Mouse (Mus musculus) T-helper 2 cell (primary cell): ENCODE results near the gene Lcmt1.

Experiments
- in situ Hi-C: fragments of 300-600 bp; cut with MboI, MseI; formaldehyde crosslinking; loops from one replicate; pipeline ENCODE4 v1.15.1; 2025; ENCODE audit warnings: high pct_unique_total_duplicates

Gene Lcmt1

GRCm38 (mm10) chr7:123369759-123370481 lies at the start of gene Lcmt1, which contains the start of gene Arhgap17:
Gene Lcmt1 (plus strand): TSS chr7:123369784.
Gene Arhgap17 (minus strand): TSS chr7:123369915.
- in situ Hi-C loops, result loop anchor here (10.0 kb wide), 1 partner anchor 1295 kb away; no protein-coding TSS in a partner anchor

- in situ Hi-C loops, result no loop called here
Measured at GRCm38 (mm10) chr7:123322452-123323121, 47.0 kb upstream of the Lcmt1 start.

- in situ Hi-C loops, result no loop called here
Measured at GRCm38 (mm10) chr7:123323388-123323787, 46.2 kb upstream of the Lcmt1 start.

GRCm38 (mm10) chr7:123324105-123324504 lies 45.5 kb upstream of the Lcmt1 start:
- in situ Hi-C loops, result no loop called here

- in situ Hi-C loops, result no loop called here
Measured at GRCm38 (mm10) chr7:123326062-123326461, 43.5 kb upstream of the Lcmt1 start.

GRCm38 (mm10) chr7:123326901-123327300 lies 42.7 kb upstream of the Lcmt1 start:
- in situ Hi-C loops, result no loop called here

GRCm38 (mm10) chr7:123327909-123328308 lies 41.7 kb upstream of the Lcmt1 start:
- in situ Hi-C loops, result no loop called here

- in situ Hi-C loops, result no loop called here
Measured at GRCm38 (mm10) chr7:123330506-123330905, 39.1 kb upstream of the Lcmt1 start.

GRCm38 (mm10) chr7:123336322-123336721 lies 33.3 kb upstream of the Lcmt1 start:
- in situ Hi-C loops, result no loop called here

- in situ Hi-C loops, result no loop called here
Measured at GRCm38 (mm10) chr7:123338351-123338750, 31.2 kb upstream of the Lcmt1 start.

GRCm38 (mm10) chr7:123341896-123342295 lies 27.7 kb upstream of the Lcmt1 start:
- in situ Hi-C loops, result no loop called here

- in situ Hi-C loops, result no loop called here
Measured at GRCm38 (mm10) chr7:123344079-123344780, 25.4 kb upstream of the Lcmt1 start.

- in situ Hi-C loops, result no loop called here
Measured at GRCm38 (mm10) chr7:123345041-123345544, 24.5 kb upstream of the Lcmt1 start.

- in situ Hi-C loops, result no loop called here
Measured at GRCm38 (mm10) chr7:123346631-123347290, 22.8 kb upstream of the Lcmt1 start.

GRCm38 (mm10) chr7:123349813-123350212 lies 19.8 kb upstream of the Lcmt1 start:
- in situ Hi-C loops, result no loop called here

GRCm38 (mm10) chr7:123350243-123350642 lies 19.3 kb upstream of the Lcmt1 start:
- in situ Hi-C loops, result no loop called here

GRCm38 (mm10) chr7:123353081-123353480 lies 16.5 kb upstream of the Lcmt1 start:
- in situ Hi-C loops, result no loop called here

- in situ Hi-C loops, result no loop called here
Measured at GRCm38 (mm10) chr7:123353879-123354278, 15.7 kb upstream of the Lcmt1 start.

GRCm38 (mm10) chr7:123354392-123354791 lies 15.2 kb upstream of the Lcmt1 start:
- in situ Hi-C loops, result no loop called here

GRCm38 (mm10) chr7:123354851-123355250 lies 14.7 kb upstream of the Lcmt1 start:
- in situ Hi-C loops, result no loop called here

GRCm38 (mm10) chr7:123356158-123356557 lies 13.4 kb upstream of the Lcmt1 start:
- in situ Hi-C loops, result no loop called here

GRCm38 (mm10) chr7:123359101-123359500 lies 10.5 kb upstream of the Lcmt1 start:
- in situ Hi-C loops, result no loop called here
